Mouse (Mus musculus) embryo, embryonic 11.5 days (tissue): ENCODE results near the gene Fyn.
A peak's percentile ranks its signal among the peaks of the same experiment; 100 is the strongest.

ENCODE experiments used
- DNase-seq: peaks from one replicate; pipeline ENCODE4 v3.0.0-alpha.2; 2012; ENCODE audit warnings: low read depth, low spot score

The Fyn gene

GRCm38 (mm10) chr10:39412826-39413620, 44.4 kb downstream of the Fyn start:
- DNase-seq = no peak

GRCm38 (mm10) chr10:39414068-39414467, 45.4 kb downstream of the Fyn start:
- DNase-seq = no peak

GRCm38 (mm10) chr10:39415586-39415985, 46.9 kb downstream of the Fyn start:
- DNase-seq = no peak

GRCm38 (mm10) chr10:39417611-39418010, 49.0 kb downstream of the Fyn start:
- DNase-seq = no peak

GRCm38 (mm10) chr10:39418395-39418794, 49.7 kb downstream of the Fyn start:
- no peak for DNase-seq

- no peak for DNase-seq
These were observed 52.4 kb downstream of the Fyn start for GRCm38 (mm10) chr10:39420842-39421617.

- no peak for DNase-seq
These were observed 53.1 kb downstream of the Fyn start for GRCm38 (mm10) chr10:39421772-39422171.

- DNase-seq = no peak
These were observed 56.0 kb downstream of the Fyn start for GRCm38 (mm10) chr10:39424643-39425042.

- no peak for DNase-seq
These were observed 57.4 kb downstream of the Fyn start for GRCm38 (mm10) chr10:39426033-39426432.

GRCm38 (mm10) chr10:39426833-39427490, 58.3 kb downstream of the Fyn start:
- DNase-seq = no peak

GRCm38 (mm10) chr10:39429661-39430060, 61.0 kb downstream of the Fyn start:
- DNase-seq = no peak

GRCm38 (mm10) chr10:39430074-39430764, 61.6 kb downstream of the Fyn start:
- DNase-seq = peak; percentile 24

GRCm38 (mm10) chr10:39431265-39431664, 62.6 kb downstream of the Fyn start:
- DNase-seq = no peak

- DNase-seq = no peak
These were observed 64.3 kb downstream of the Fyn start for GRCm38 (mm10) chr10:39432648-39433568.

- DNase-seq = no peak
These were observed 65.2 kb downstream of the Fyn start for GRCm38 (mm10) chr10:39433893-39434292.

GRCm38 (mm10) chr10:39434758-39435448, 66.2 kb downstream of the Fyn start:
- no peak for DNase-seq

GRCm38 (mm10) chr10:39438905-39439304, 70.2 kb downstream of the Fyn start:
- no peak for DNase-seq

GRCm38 (mm10) chr10:39440506-39440905, 71.9 kb downstream of the Fyn start:
- no peak for DNase-seq

- DNase-seq = no peak
These were observed 73.0 kb downstream of the Fyn start for GRCm38 (mm10) chr10:39441636-39442035.

- no peak for DNase-seq
These were observed 74.5 kb downstream of the Fyn start for GRCm38 (mm10) chr10:39443122-39443521.
